Mouse (Mus musculus) heart, adult 9 months (tissue): ENCODE measurements around the gene Aox1.

ENCODE experiments used
- DNase-seq, 2 experiments: peaks; one replicate each; pipeline ENCODE4 v3.0.0; 2022; ENCODE audit warnings: low spot score in 2 of 2

Aox1 gene

DNA sequence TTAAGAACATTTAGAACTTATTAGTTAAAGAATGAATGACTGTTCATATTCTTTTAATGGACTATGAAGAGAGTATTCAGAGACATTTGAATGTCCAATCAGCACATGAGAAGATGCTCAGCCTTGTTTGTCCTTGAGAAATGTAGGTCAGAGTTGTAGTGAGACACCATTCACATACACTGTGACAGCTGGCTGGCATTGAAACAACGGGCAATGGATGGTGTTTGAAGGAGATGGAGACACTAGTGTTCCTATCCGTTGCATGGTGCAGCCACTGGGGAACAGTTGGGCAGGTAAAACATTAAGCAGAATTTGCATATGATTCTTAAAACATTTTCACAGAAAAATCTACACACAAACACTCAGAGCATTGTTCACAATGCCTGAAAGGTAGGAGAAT lies 77.3 kb downstream of the Aox1 start:
- no peak for DNase-seq

DNA sequence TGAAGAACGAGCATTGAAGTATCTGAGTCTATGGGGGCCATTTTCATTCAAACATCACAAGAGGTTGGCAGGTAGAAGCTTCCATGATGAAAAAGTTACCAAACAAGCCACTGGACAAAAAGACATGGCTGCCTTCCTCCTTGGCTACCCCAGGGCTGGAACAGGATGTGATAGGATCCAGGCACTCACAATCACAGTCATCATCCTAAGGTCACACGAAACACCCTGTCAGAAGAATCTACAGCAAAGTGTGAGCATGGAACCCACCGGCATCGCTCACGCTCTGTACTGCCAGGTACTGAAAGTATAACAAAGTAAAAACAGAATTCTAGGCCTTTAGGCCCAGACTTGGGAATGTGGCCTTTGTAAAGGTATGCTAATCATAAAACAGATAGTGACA lies 80.5 kb downstream of the Aox1 start:
- DNase-seq, result no peak

- no peak for DNase-seq
Observed at GRCm38 (mm10) chr1:58111315-58111714, 81.6 kb downstream of the Aox1 start.

GRCm38 (mm10) chr1:58112880-58113279 lies 83.1 kb downstream of the Aox1 start, which contains the start of gene Aox3:
Gene Aox3 (plus strand): TSS chr1:58113130.
- DNase-seq, result peak; percentile 60 to 80

GRCm38 (mm10) chr1:58113441-58113840 lies 83.7 kb downstream of the Aox1 start:
- DNase-seq, result no peak

GRCm38 (mm10) chr1:58114021-58114560 lies 84.4 kb downstream of the Aox1 start:
- DNase-seq, result no peak

- no peak for DNase-seq
Observed at GRCm38 (mm10) chr1:58114666-58115375, 85.1 kb downstream of the Aox1 start.

- DNase-seq, result no peak
Observed at GRCm38 (mm10) chr1:58118231-58118630, 88.5 kb downstream of the Aox1 start.

DNA sequence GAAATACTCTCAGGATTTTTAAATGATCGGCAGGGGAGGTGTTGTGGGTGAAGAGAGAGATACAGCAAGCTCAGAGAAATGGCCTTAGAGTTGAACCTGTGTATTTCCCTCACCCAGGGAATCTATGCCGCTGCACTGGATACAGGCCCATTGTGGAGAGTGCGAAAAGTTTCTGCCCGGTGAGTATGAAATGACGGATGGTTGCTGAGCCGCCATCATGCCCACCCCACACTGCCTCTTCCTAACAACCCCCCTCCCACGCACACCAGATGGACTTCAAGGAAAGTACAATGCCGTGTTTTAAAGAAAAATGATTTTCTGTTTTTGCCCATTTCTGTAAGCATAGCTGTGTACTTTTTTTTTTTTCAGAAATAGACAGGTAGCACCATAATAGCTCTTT lies 95.2 kb downstream of the Aox1 start:
- no peak for DNase-seq

DNA sequence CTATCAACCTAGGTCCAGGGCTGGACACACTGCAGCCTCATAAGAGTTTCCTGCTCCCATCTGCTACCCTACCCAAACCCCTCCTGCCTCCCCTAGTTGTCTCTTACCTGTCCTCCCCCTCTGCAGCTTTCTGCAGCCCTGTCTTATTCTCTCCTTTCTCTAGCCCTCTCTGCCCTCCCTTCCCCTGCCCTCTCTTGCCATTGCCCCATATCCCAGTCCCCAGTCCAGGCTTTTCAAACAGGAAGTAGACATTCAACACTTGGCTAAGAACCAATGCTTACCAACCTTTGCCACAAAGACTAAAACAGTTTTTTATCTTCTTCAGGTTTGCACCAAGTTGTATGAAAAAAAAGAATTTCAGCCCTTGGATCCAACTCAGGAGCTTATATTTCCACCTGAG lies 108.2 kb downstream of the Aox1 start:
- DNase-seq, result no peak

GRCm38 (mm10) chr1:58138986-58139385 lies 109.3 kb downstream of the Aox1 start:
- DNase-seq, result no peak

DNA sequence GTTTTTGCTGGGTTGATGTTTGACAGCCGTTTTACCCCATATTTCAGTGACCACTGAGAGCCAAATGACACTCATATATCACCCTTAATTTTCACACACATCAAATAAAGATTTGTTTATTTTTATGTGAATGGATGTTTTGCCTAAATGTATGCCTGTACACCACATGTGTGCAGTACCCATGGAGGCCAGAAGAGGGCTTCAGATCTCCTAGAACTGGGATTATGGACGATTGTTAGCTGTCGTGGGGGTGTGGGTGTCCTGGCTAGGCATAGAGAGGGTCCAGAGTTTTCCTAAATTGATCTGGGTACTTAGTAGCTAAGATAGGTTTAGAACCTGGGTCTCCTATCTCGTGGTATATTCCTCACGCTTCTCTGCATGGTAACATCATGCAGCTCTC lies 110.9 kb downstream of the Aox1 start:
- DNase-seq, result no peak

DNA sequence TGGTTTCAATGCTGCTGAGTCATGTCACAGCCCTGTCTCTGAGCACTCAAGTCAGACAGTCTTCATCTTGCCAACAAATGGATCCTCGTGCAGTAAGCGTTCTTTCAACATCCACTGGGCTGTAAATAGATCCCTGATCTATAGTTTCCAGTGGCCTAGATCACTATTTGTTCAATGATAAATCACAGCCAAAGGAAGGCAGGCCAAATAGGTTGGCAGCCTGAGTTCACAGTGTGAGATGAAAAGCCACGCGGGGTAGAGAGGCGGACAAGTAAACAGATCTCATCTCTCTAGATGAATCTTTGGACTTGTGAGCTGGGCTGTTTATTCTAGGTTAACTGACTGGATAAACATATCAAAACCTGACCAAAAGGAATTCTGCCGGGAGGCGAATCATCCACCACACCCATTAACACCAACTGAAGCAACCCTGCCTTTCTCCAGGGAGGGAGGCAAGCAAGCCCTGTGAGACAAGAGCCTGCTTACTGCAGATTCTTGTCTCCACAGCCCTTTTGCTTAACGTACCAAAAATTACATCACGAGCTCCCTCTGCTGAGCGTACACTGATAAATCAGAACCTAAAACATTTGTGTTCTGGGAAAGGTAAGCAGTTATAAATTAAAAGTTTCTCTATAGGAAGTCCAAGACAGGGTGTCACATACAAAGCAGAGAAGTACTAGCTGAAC lies 114.8 kb downstream of the Aox1 start:
- peak in 1 of 2 experiments; percentile 3 for DNase-seq

- no peak for DNase-seq
Observed at GRCm38 (mm10) chr1:58146026-58146425, 116.3 kb downstream of the Aox1 start.

DNA sequence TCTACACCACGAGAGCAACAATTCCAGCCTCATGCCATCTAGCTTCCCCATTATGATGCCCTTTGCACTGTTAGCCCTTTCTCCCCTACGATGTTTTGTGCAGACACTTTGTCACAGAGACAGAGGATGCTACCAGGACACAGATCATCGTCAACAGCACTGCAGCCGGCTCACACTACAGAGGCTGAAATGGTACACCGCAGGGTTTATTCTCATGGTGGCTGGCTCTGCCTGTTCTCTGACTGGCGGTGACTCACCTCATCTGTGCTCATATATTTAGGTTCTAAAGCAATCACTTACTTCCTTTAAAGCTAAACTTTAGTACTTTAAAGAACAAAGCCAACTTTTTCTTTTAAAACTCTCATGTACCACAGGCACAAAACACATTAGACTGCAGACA lies 118.0 kb downstream of the Aox1 start:
- DNase-seq, result no peak

- DNase-seq, result no peak
Observed at GRCm38 (mm10) chr1:58152247-58152646, 122.5 kb downstream of the Aox1 start.
